Mouse (Mus musculus) C2C12 (cell line): ENCODE results near the gene Ddx39b. TPM values are rescaled to one million over a fixed set of nuclear protein-coding genes. Genes with fewer than 3 reads are reported as not detected.

ENCODE experiments used
- H3K27me3 ChIP-seq: one replicate; pipeline ENCODE4 v1.6.1; 2011; ENCODE audit not compliant: control insufficient read depth, insufficient read depth, insufficient read length
- H3K36me3 ChIP-seq: one replicate; pipeline ENCODE4 v1.6.1; 2011; ENCODE audit not compliant: control insufficient read depth, insufficient read depth
- H3K4me3 ChIP-seq: one replicate; pipeline ENCODE4 v1.5.1; 2011; ENCODE audit warnings: mild to moderate bottlenecking, control low read depth; ENCODE audit not compliant: poor library complexity, insufficient read depth, severe bottlenecking
- H3K79me2 ChIP-seq: one replicate; pipeline ENCODE4 v1.6.1; 2011; ENCODE audit not compliant: control insufficient read depth, insufficient read depth
- H3K79me3 ChIP-seq: one replicate; pipeline ENCODE4 v1.6.1; 2011; ENCODE audit warnings: low read depth, control low read depth
- H3ac ChIP-seq: one replicate; pipeline ENCODE3; 2011; ENCODE audit warnings: low read depth; ENCODE audit not compliant: control insufficient read depth, insufficient read length
- CEBPB ChIP-seq: IDR thresholded peaks from one replicate; pipeline ENCODE4 v1.6.1; 2011; ENCODE audit warnings: low read depth, mild to moderate bottlenecking, control low read depth, moderate library complexity
- CTCF ChIP-seq: IDR thresholded peaks from one replicate; pipeline ENCODE4 v1.5.1; 2011; ENCODE audit not compliant: control insufficient read depth, insufficient read depth, insufficient read length
- FOSL1 ChIP-seq: IDR thresholded peaks from one replicate; pipeline ENCODE4 v1.8.0; 2011; ENCODE audit warnings: mild to moderate bottlenecking, low read length; ENCODE audit not compliant: poor library complexity, insufficient read depth, severe bottlenecking
- MAX ChIP-seq: IDR thresholded peaks from one replicate; pipeline ENCODE4 v1.6.1; 2011; ENCODE audit warnings: mild to moderate bottlenecking, control low read depth
- MYOD1 ChIP-seq: IDR thresholded peaks from one replicate; pipeline ENCODE4 v1.6.1; 2011; ENCODE audit warnings: low read depth; ENCODE audit not compliant: control insufficient read depth, insufficient read length
- MYOG ChIP-seq: IDR thresholded peaks from one replicate; pipeline ENCODE4 v1.6.1; 2011; ENCODE audit not compliant: control insufficient read depth, insufficient read length; ENCODE audit errors: extremely low read depth
- USF1 ChIP-seq: IDR thresholded peaks from one replicate; pipeline ENCODE4 v1.6.1; 2011; ENCODE audit warnings: low read depth, mild to moderate bottlenecking, control low read depth, moderate library complexity
- polyA plus RNA-seq: library from polyadenylated mRNA; unstranded; fragments of >200 nt; fragmentation: generic; extraction: Trizol; gene quantifications from one replicate; pipeline ENCODE4 v1.2.1, GENCODE M21; 2012; ENCODE audit warnings: missing spikeins

Gene Ddx39b
- polyA plus RNA-seq, 1 experiment = 330 TPM

DNA sequence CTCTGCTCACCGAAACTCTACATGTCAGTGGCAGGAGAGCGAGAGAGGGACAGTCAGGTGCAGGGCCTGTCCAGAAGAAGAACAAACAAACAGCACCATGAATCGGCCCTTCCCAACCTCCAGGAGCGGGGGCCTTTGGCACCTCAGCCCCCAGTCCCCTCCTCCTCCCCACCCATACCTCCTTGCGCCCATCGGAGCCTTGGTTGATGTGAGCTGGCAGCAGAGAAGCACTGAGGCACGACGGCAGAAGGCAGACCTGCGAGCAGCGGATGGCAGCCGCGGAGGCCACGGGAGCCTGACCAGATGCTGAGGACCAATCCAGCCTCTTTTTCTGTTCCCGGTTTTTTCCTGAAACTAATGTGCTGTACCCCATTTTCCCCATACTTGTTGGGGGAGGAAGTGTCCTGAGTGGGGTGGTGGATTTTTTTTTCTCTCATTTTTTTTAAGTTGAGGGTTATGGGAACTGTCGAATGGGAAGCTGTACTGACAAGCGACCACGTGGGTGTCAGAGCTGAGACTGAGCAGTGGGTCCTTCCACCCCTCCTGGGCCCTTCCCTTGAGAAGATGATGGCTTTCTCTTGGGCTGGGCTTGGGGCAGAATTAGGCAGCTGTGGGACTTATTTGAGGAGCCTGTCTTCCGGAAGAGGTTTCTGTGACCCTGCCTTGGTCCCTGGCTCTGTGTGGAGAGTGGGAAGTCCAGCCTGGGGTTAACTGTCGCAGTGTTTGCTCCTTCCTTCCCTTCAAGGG lies 8.1 kb downstream of the Ddx39b start:
- Histone ChIP-seq H3K79me2 (peaks cover 67% of the 10 kb centered on the region), H3K27me3 (no peaks in the 10 kb centered on the region), H3ac (no peak overlapping the region), H3K36me3 (peaks cover 95% of the 10 kb centered on the region), H3K79me3 (peaks cover 35% of the 10 kb centered on the region), H3K4me3 (no peak overlapping the region)
- TF ChIP-seq CEBPB = no peak
- no peak for TF ChIP-seq FOSL1
- no peak for TF ChIP-seq MYOG
- TF ChIP-seq MAX = no peak
- TF ChIP-seq USF1 = no peak
- no peak for TF ChIP-seq MYOD1
- TF ChIP-seq CTCF = no peak

DNA sequence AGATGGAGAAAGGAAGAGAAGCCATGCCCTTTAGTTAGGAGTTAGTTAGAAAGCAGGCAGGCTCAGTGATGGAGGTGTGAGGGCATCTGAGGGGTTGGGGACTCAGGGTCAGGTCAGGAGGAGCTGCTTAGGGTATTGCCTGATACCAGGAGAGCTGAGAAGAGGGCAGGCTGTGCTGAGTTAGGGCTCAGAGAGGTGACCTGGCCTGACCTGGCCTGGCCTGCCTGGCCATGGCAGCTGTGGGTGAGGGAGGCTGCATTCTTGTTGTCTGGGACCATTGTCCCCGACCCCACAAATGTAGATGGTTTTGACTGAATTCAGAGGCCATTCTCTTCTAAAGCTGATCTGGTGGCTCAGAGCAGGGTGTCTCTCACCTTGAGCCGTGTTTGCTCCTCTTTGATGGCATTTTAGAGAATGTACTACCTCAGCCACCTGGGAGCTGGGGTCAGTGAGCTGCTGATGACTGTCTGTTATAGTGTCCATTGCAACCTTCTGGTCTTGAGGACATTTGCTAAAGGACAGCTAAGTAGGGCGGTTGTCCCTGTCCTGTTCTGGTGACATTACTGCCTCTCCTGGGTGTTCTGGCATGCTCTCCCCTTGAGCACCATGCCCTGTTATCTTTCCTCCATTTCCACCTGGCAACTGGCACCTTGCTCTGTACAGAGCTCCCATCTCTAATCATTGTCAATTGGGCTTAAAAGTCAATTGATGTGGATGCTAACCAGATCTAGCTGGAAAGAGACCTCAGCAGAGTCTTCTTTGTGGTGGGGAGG lies 9.0 kb downstream of the Ddx39b start:
- Histone ChIP-seq H3K4me3 (no peak overlapping the region), H3K79me2 (peaks cover 58% of the 10 kb centered on the region), H3ac (no peak overlapping the region), H3K79me3 (peaks cover 26% of the 10 kb centered on the region), H3K36me3 (peaks cover 87% of the 10 kb centered on the region), H3K27me3 (no peaks in the 10 kb centered on the region)
- no peak for TF ChIP-seq MYOD1
- TF ChIP-seq USF1 = no peak
- TF ChIP-seq FOSL1 = no peak
- TF ChIP-seq CTCF = no peak
- TF ChIP-seq MYOG = no peak

DNA sequence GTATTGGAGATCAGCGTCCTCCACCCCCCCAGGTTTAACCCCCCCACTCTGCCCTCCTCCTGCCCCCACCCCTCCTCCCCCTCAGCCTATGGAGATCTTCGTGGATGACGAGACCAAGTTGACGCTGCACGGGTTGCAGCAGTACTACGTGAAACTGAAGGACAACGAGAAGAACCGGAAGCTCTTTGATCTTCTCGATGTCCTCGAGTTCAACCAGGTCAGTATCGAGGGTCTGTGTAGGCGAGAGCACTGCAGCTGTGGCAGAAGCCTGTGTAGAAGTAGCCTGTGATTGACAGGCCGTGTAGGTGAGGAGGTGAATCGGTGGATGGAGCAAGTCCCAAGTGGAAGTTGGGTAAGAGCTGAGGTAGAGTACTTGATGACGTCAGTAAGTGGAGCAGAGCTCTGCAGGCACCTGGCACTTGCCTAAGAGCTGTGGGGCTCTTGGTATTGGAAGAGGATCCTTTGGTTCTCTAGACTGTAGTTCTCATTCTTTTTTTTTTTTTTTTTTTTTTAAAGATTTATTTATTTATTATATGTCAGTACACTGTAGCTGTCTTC lies 9.7 kb downstream of the Ddx39b start:
- H3K36me3 ChIP-seq = peaks cover 80% of the 10 kb centered on the region
- H3ac ChIP-seq = no peak overlapping the region
- H3K4me3 ChIP-seq = no peak overlapping the region
- peaks cover 19% of the 10 kb centered on the region for H3K79me3 ChIP-seq
- H3K79me2 ChIP-seq = peaks cover 50% of the 10 kb centered on the region
- H3K27me3 ChIP-seq = no peaks in the 10 kb centered on the region
- no peak for TF ChIP-seq USF1
- no peak for TF ChIP-seq MYOG
- TF ChIP-seq MYOD1 = no peak
- no peak for TF ChIP-seq FOSL1
- TF ChIP-seq MAX = no peak
- TF ChIP-seq CEBPB = no peak
- no peak for TF ChIP-seq CTCF

DNA sequence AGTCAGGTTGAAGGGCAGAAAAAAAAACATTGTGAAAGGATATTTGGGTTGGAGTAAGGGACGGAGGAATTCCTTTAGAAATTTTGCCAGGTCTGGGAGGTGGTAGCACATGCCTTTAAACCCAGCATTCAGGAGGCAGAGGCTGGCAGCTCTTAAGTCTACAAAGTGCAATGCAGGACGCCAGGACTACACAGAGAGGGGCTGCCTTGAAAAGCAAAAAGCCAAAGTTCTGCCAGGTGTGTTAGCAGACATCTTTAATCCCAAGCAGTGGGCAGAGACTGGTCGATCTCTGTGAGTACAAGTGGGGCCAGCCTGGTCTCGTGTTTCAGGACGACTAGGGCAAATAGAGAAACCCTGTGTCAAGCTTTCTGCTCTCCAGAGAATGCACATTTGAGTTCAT lies 10.4 kb downstream of the Ddx39b start:
- H3K27me3 ChIP-seq = no peaks in the 10 kb centered on the region
- no peak overlapping the region for H3ac ChIP-seq
- no peak for TF ChIP-seq MAX
- TF ChIP-seq FOSL1 = no peak
- no peak for TF ChIP-seq CTCF
- no peak for TF ChIP-seq CEBPB
- TF ChIP-seq MYOD1 = no peak
- no peak for TF ChIP-seq USF1
- TF ChIP-seq MYOG = no peak
- H3K79me2 ChIP-seq = peaks cover 43% of the 10 kb centered on the region
- H3K36me3 ChIP-seq = peaks cover 72% of the 10 kb centered on the region
- H3K4me3 ChIP-seq = no peak overlapping the region
- H3K79me3 ChIP-seq = peaks cover 13% of the 10 kb centered on the region

DNA sequence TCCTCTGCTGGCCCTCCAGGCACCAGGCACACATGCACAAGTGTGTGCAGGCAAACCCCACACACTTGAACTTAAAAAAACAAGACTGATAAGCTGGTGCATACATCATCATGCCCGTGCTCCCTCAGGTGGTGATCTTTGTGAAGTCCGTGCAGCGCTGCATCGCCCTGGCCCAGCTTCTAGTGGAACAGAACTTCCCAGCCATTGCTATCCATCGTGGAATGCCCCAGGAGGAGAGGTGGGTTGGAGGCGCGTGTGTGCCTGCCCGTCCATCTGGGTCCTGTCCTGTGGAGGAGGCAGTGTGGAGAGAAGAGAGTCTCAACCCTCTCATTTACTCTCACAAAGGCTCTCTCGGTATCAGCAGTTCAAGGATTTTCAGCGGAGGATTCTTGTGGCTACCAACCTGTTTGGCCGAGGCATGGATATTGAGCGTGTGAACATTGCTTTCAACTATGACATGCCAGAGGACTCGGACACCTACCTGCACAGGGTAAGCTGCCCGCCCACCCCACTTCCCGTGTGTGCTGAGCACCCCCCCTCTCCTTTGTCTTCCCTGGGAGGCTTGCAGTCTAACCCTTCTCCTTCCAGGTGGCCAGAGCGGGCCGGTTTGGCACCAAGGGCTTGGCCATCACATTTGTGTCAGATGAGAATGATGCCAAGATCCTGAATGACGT lies 11.2 kb downstream of the Ddx39b start:
- no peak overlapping the region for H3K4me3 ChIP-seq
- no peaks in the 10 kb centered on the region for H3K27me3 ChIP-seq
- TF ChIP-seq CEBPB = no peak
- TF ChIP-seq CTCF = no peak
- no peak for TF ChIP-seq MYOG
- TF ChIP-seq MYOD1 = no peak
- peaks cover 35% of the 10 kb centered on the region for H3K79me2 ChIP-seq
- peaks cover 64% of the 10 kb centered on the region for H3K36me3 ChIP-seq
- peaks cover 6% of the 10 kb centered on the region for H3K79me3 ChIP-seq
- no peak overlapping the region for H3ac ChIP-seq
